Mouse (Mus musculus) ES-Bruce4 (cell line): ENCODE measurements around the gene Ltb4r2.

ENCODE experiments used
- CTCF ChIP-seq: IDR thresholded peaks from one replicate; pipeline ENCODE4 v1.8.1; 2011; ENCODE audit warnings: low read depth, low read length
- EP300 ChIP-seq: IDR thresholded peaks from 2 replicates; pipeline ENCODE4 v1.6.1; 2011; ENCODE audit warnings: low read depth, low read length; ENCODE audit not compliant: insufficient read depth

DNA sequence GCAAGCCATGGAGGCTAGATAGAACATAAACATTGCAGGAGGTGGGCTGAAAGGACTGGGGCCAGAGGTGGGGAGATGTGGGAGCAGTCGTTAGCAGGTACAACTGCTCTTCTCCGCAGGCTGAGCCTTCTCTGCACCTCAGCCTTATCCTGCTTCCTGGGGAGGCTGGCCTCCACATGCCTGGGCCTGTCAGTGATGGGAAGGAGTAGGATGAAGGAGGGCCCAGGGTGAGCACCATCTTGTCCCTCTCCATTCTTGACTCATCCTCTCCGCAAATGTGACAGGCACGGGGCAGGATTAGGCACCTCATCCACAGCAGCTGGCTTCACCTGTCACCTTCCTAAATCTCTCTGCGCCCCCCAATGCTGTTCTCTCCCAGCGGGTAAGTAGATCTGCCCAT is at the start of gene Ltb4r2:
- TF ChIP-seq EP300 (no peak), CTCF (no peak)
